Mouse (Mus musculus): ENCODE measurements around the gene Abca1. TPM values are rescaled to one million over a fixed set of nuclear protein-coding genes. Genes with fewer than 3 reads are reported as not detected.

The Abca1 gene
- polyA plus RNA-seq, 1 experiment from 2014 or later: 1.6 TPM

- TF ChIP-seq CTCF (IDR thresholded peaks at IDR 0.05; ENCODE audit: low read depth) (no peak), EP300 (optimal IDR thresholded peaks at IDR 0.05) (no peak)
- H3K4me3 ChIP-seq (ENCODE audit: low read depth, low read length): no peak overlapping the region
- no peak overlapping the region for H3K9ac ChIP-seq (ENCODE audit: low read length)
- H3K4me2 ChIP-seq (replicated peaks; ENCODE audit: low read depth): no peak overlapping the region
- H3K27ac ChIP-seq (replicated peaks): no peak overlapping the region
- H3K27me3 ChIP-seq (ENCODE audit: control insufficient read depth, insufficient read depth, low read length): no peaks in the 10 kb centered on the region
- WGBS: 70% methylated on average over 3 of the region's 3 CpGs
- ATAC-seq (ENCODE audit: low FRiP score, low TSS enrichment) (no peak), DNase-seq (ENCODE audit: low spot score) (no peak)
- H3K9me3 ChIP-seq (ENCODE audit: control insufficient read depth, low read length): no peaks in the 10 kb centered on the region
- H3K4me1 ChIP-seq (replicated peaks; ENCODE audit: control insufficient read depth, insufficient read depth): no peaks in the 10 kb centered on the region
- peaks cover 3% of the 10 kb centered on the region; the same call in 1 of the 2 replicates for H3K36me3 ChIP-seq (ENCODE audit: control insufficient read depth, insufficient read depth, low read length)
Measured at GRCm38 (mm10) chr4:53027811-53028210, 131.9 kb downstream of the Abca1 start.

DNA sequence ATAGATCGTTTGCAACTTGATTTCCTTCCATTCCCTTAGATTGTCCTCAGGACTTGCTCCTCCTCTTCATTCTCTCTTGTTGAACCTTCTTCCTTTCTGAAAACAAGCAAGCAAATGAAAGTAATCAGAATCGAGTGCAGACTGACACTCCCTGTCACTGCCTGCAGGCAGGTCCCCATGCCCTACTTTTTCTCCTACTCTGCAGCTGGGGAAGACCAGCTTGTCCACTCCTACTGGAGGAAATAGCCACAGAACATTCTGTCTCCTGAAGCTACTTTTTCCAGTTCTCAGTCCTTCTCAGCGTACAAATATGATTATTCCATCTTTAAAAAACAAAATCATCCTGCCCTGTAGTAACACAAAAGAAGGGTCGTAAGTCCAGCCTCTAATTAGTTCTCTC lies 135.3 kb downstream of the Abca1 start:
- Histone ChIP-seq H3K4me1 (replicated peaks; ENCODE audit: control insufficient read depth, insufficient read depth) (no peaks in the 10 kb centered on the region), H3K4me2 (replicated peaks; ENCODE audit: low read depth) (no peak overlapping the region), H3K9me3 (ENCODE audit: control insufficient read depth, low read length) (no peaks in the 10 kb centered on the region), H3K36me3 (ENCODE audit: control insufficient read depth, insufficient read depth, low read length) (peaks cover 7% of the 10 kb centered on the region), H3K9ac (ENCODE audit: low read length) (no peak overlapping the region), H3K27ac (replicated peaks) (no peak overlapping the region), H3K27me3 (ENCODE audit: control insufficient read depth, insufficient read depth, low read length) (no peaks in the 10 kb centered on the region), H3K4me3 (ENCODE audit: low read depth, low read length) (no peak overlapping the region)
- 93% methylated on average over 4 of the region's 4 CpGs for WGBS
- DNase-seq (ENCODE audit: low spot score) (no peak), ATAC-seq (ENCODE audit: low FRiP score, low TSS enrichment) (no peak)
- no peak for TF ChIP-seq EP300 (optimal IDR thresholded peaks at IDR 0.05)
- TF ChIP-seq CTCF (IDR thresholded peaks at IDR 0.05; ENCODE audit: low read depth): no peak

GRCm38 (mm10) chr4:53023189-53023925 lies 136.3 kb downstream of the Abca1 start:
- Histone ChIP-seq H3K9ac (ENCODE audit: low read length) (no peak overlapping the region), H3K36me3 (ENCODE audit: control insufficient read depth, insufficient read depth, low read length) (peaks cover 8% of the 10 kb centered on the region), H3K9me3 (ENCODE audit: control insufficient read depth, low read length) (no peaks in the 10 kb centered on the region), H3K27ac (replicated peaks) (no peak overlapping the region), H3K4me3 (ENCODE audit: low read depth, low read length) (no peak overlapping the region), H3K4me2 (replicated peaks; ENCODE audit: low read depth) (no peak overlapping the region), H3K4me1 (replicated peaks; ENCODE audit: control insufficient read depth, insufficient read depth) (no peaks in the 10 kb centered on the region), H3K27me3 (ENCODE audit: control insufficient read depth, insufficient read depth, low read length) (no peaks in the 10 kb centered on the region)
- no peak for DNase-seq (ENCODE audit: low spot score)
- no peak for ATAC-seq (ENCODE audit: low FRiP score, low TSS enrichment)
- TF ChIP-seq CTCF (IDR thresholded peaks at IDR 0.05; ENCODE audit: low read depth): no peak
- TF ChIP-seq EP300 (optimal IDR thresholded peaks at IDR 0.05): no peak
- 90% methylated on average over 14 of the region's 14 CpGs for WGBS

GRCm38 (mm10) chr4:53018392-53018791 lies 141.3 kb downstream of the Abca1 start:
- Histone ChIP-seq H3K4me3 (ENCODE audit: low read depth, low read length) (no peak overlapping the region), H3K36me3 (ENCODE audit: control insufficient read depth, insufficient read depth, low read length) (peaks cover 24% of the 10 kb centered on the region), H3K9me3 (ENCODE audit: control insufficient read depth, low read length) (0 out of 2 replicates have a peak, but pooled peaks cover 2% of the 10 kb centered on the region), H3K27me3 (ENCODE audit: control insufficient read depth, insufficient read depth, low read length) (no peaks in the 10 kb centered on the region), H3K4me2 (replicated peaks; ENCODE audit: low read depth) (no peak overlapping the region), H3K27ac (replicated peaks) (no peak overlapping the region), H3K4me1 (replicated peaks; ENCODE audit: control insufficient read depth, insufficient read depth) (no peaks in the 10 kb centered on the region), H3K9ac (ENCODE audit: low read length) (no peak overlapping the region)
- no peak for ATAC-seq (ENCODE audit: low FRiP score, low TSS enrichment)
- no peak for DNase-seq (ENCODE audit: low spot score)
- TF ChIP-seq CTCF (IDR thresholded peaks at IDR 0.05; ENCODE audit: low read depth) (no peak), EP300 (optimal IDR thresholded peaks at IDR 0.05) (no peak)
- 95% methylated on average over 1 of the region's 1 CpGs for WGBS

DNA sequence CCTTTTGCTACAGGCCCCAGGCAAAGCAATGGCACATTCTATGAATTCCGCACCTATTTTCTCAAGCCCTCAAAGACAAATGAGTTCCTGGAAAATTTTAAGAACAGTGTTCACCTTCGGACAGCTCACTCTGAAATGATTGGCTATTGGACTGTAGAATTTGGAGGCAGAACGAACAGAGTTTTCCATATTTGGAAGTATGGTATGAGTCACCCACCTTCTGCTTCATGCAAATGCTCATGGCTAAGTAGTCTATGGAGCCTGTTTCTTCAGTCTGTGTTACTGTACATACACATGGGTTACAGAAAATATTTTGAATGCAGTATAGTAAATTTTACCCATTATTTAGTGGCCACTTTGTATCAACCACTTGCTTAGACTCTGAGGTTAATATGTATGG lies 144.7 kb downstream of the Abca1 start:
- TF ChIP-seq EP300 (optimal IDR thresholded peaks at IDR 0.05): no peak
- TF ChIP-seq CTCF (IDR thresholded peaks at IDR 0.05; ENCODE audit: low read depth): no peak
- H3K4me2 ChIP-seq (replicated peaks; ENCODE audit: low read depth): no peak overlapping the region
- WGBS: 92% methylated on average over 3 of the region's 3 CpGs
- H3K4me1 ChIP-seq (replicated peaks; ENCODE audit: control insufficient read depth, insufficient read depth): no peaks in the 10 kb centered on the region
- no peak overlapping the region for H3K4me3 ChIP-seq (ENCODE audit: low read depth, low read length)
- DNase-seq (ENCODE audit: low spot score): no peak
- H3K9me3 ChIP-seq (ENCODE audit: control insufficient read depth, low read length): 0 out of 2 replicates have a peak, but pooled peaks cover 2% of the 10 kb centered on the region
- H3K9ac ChIP-seq (ENCODE audit: low read length): no peak overlapping the region
- peaks cover 17% of the 10 kb centered on the region for H3K36me3 ChIP-seq (ENCODE audit: control insufficient read depth, insufficient read depth, low read length)
- no peaks in the 10 kb centered on the region for H3K27me3 ChIP-seq (ENCODE audit: control insufficient read depth, insufficient read depth, low read length)
- ATAC-seq (ENCODE audit: low FRiP score, low TSS enrichment): no peak
- H3K27ac ChIP-seq (replicated peaks): no peak overlapping the region

- 0 out of 2 replicates have a peak, but pooled peaks cover 2% of the 10 kb centered on the region for H3K9me3 ChIP-seq (ENCODE audit: control insufficient read depth, low read length)
- no peak overlapping the region for H3K27ac ChIP-seq (replicated peaks)
- no peaks in the 10 kb centered on the region for H3K27me3 ChIP-seq (ENCODE audit: control insufficient read depth, insufficient read depth, low read length)
- no peak overlapping the region for H3K4me3 ChIP-seq (ENCODE audit: low read depth, low read length)
- no peak for TF ChIP-seq CTCF (IDR thresholded peaks at IDR 0.05; ENCODE audit: low read depth)
- TF ChIP-seq EP300 (optimal IDR thresholded peaks at IDR 0.05): no peak
- no peaks in the 10 kb centered on the region for H3K4me1 ChIP-seq (replicated peaks; ENCODE audit: control insufficient read depth, insufficient read depth)
- no peak overlapping the region for H3K9ac ChIP-seq (ENCODE audit: low read length)
- ATAC-seq (ENCODE audit: low FRiP score, low TSS enrichment) (no peak), DNase-seq (ENCODE audit: low spot score) (no peak)
- 91% methylated on average over 7 of the region's 7 CpGs for WGBS
- peaks cover 17% of the 10 kb centered on the region for H3K36me3 ChIP-seq (ENCODE audit: control insufficient read depth, insufficient read depth, low read length)
- H3K4me2 ChIP-seq (replicated peaks; ENCODE audit: low read depth): no peak overlapping the region
Measured at GRCm38 (mm10) chr4:53014421-53014820, 145.3 kb downstream of the Abca1 start.
